Mouse (Mus musculus) CH12.LX (cell line): ENCODE data around the gene Hmgcll1. TPM values are rescaled to one million over a fixed set of nuclear protein-coding genes. Genes with fewer than 3 reads are reported as not detected.

Experiments
- DNase-seq: peaks from one replicate; pipeline ENCODE4 v3.0.0-alpha.2; 2013; ENCODE audit errors: extremely low read depth
- H3K27ac ChIP-seq: 2 replicates; pipeline ENCODE4 v1.5.1; 2012; ENCODE audit warnings: low read depth, mild to moderate bottlenecking, control low read depth, moderate library complexity; ENCODE audit not compliant: insufficient read depth
- H3K27me3 ChIP-seq: replicated peaks from 2 replicates; pipeline ENCODE3; 2012; ENCODE audit warnings: inconsistent platforms
- H3K36me3 ChIP-seq, 2 experiments: replicated peaks in 1 of 2; 2 replicates each; pipeline versions ENCODE3 to v1.6.1; 2012; ENCODE audit warnings: inconsistent platforms in 1 of 2, low read length in 1 of 2, mild to moderate bottlenecking in 1 of 2, mixed read lengths in 1 of 2, moderate library complexity in 1 of 2; ENCODE audit not compliant: control insufficient read depth in 1 of 2, insufficient read depth in 1 of 2
- H3K4me1 ChIP-seq, 2 experiments: 2 replicates each; pipeline ENCODE4 v1.6.1; 2012; ENCODE audit warnings: inconsistent platforms in 1 of 2, moderate library complexity in 1 of 2; ENCODE audit not compliant: insufficient read depth in 2 of 2, control insufficient read depth in 1 of 2
- H3K4me2 ChIP-seq: 2 replicates; pipeline ENCODE4 v1.6.1; 2012; ENCODE audit warnings: low read depth, mild to moderate bottlenecking, control low read depth; ENCODE audit not compliant: poor library complexity, insufficient read depth, severe bottlenecking
- H3K4me3 ChIP-seq, 3 experiments: fragments of 150-350 bp in 1 of 3; sonication (generic) in 1 of 3; replicated peaks in 1 of 3; 2 replicates each; pipeline versions ENCODE3 to v1.5.1; 2011 to 2012; ENCODE audit warnings: low read depth in 2 of 3, low read length in 2 of 3, mild to moderate bottlenecking in 2 of 3, moderate library complexity in 2 of 3, control low read depth in 1 of 3, improper control_type of control experiment in 1 of 3, inconsistent platforms in 1 of 3, mixed read lengths in 1 of 3; ENCODE audit not compliant: poor library complexity in 1 of 3
- H3K79me2 ChIP-seq: replicated peaks from 2 replicates; pipeline ENCODE4 v1.6.1; 2012; ENCODE audit warnings: mild to moderate bottlenecking, moderate library complexity; ENCODE audit not compliant: control insufficient read depth, poor library complexity, insufficient read depth, severe bottlenecking; ENCODE audit errors: extremely low read depth
- H3K9ac ChIP-seq: 2 replicates; pipeline ENCODE4 v1.6.1; 2012; ENCODE audit warnings: low read depth, mild to moderate bottlenecking, control low read depth, moderate library complexity; ENCODE audit not compliant: insufficient read depth
- H3K9me3 ChIP-seq: replicated peaks from 2 replicates; pipeline ENCODE3; 2012; ENCODE audit warnings: low read length, inconsistent platforms, mixed read lengths
- CHD2 ChIP-seq: IDR thresholded peaks from 2 replicates; pipeline ENCODE4 v1.6.1; 2011; ENCODE audit warnings: low read length, improper control_type of control experiment
- ELF1 ChIP-seq: IDR thresholded peaks from 2 replicates; pipeline ENCODE4 v1.6.1; 2014; ENCODE audit warnings: low read depth, mild to moderate bottlenecking, inconsistent platforms, low read length, improper control_type of control experiment
- HCFC1 ChIP-seq: IDR thresholded peaks from 2 replicates; pipeline ENCODE4 v1.6.1; 2012; ENCODE audit warnings: low read depth, mild to moderate bottlenecking, inconsistent platforms, low read length, improper control_type of control experiment
- IRF4 ChIP-seq: IDR thresholded peaks from 2 replicates; pipeline ENCODE4 v1.6.1; 2014; ENCODE audit warnings: low read depth, mild to moderate bottlenecking, inconsistent platforms, low read length, improper control_type of control experiment
- JUN ChIP-seq: IDR thresholded peaks from 2 replicates; pipeline ENCODE4 v1.6.1; 2011; ENCODE audit warnings: low read depth, mild to moderate bottlenecking, low read length, improper control_type of control experiment, moderate library complexity; ENCODE audit not compliant: insufficient read depth
- JUND ChIP-seq: conservative IDR thresholded peaks from 2 replicates; pipeline ENCODE4 v1.6.1; 2011; ENCODE audit warnings: low read depth, low read length, improper control_type of control experiment
- KAT2A ChIP-seq: IDR thresholded peaks from 2 replicates; pipeline ENCODE4 v1.6.1; 2012; ENCODE audit warnings: low read length, improper control_type of control experiment, inconsistent platforms; ENCODE audit not compliant: insufficient replicate concordance
- MAFK ChIP-seq: IDR thresholded peaks from 2 replicates; pipeline ENCODE4 v1.6.1; 2011; ENCODE audit warnings: low read length, improper control_type of control experiment; ENCODE audit not compliant: insufficient replicate concordance
- MAZ ChIP-seq: IDR thresholded peaks from 2 replicates; pipeline ENCODE4 v1.6.1; 2012; ENCODE audit warnings: low read depth, mild to moderate bottlenecking, inconsistent platforms, low read length, improper control_type of control experiment, moderate library complexity
- MEF2A ChIP-seq: IDR thresholded peaks from 2 replicates; pipeline ENCODE4 v1.6.1; 2014; ENCODE audit warnings: low read depth, mild to moderate bottlenecking, inconsistent platforms, low read length, improper control_type of control experiment, borderline replicate concordance
- PAX5 ChIP-seq: IDR thresholded peaks from 2 replicates; pipeline ENCODE4 v1.6.1; 2012; ENCODE audit warnings: low read length, inconsistent platforms, mixed read lengths
- RAD21 ChIP-seq: IDR thresholded peaks from 2 replicates; pipeline ENCODE4 v1.6.1; 2011; ENCODE audit warnings: low read depth, mild to moderate bottlenecking, low read length, improper control_type of control experiment, moderate library complexity
- SIN3A ChIP-seq: IDR thresholded peaks from 2 replicates; pipeline ENCODE4 v1.6.1; 2012; ENCODE audit warnings: low read length, improper control_type of control experiment, inconsistent platforms
- SMC3 ChIP-seq: IDR thresholded peaks from 2 replicates; pipeline ENCODE4 v1.6.1; 2011; ENCODE audit warnings: low read depth, low read length, improper control_type of control experiment
- TCF12 ChIP-seq: IDR thresholded peaks from 2 replicates; pipeline ENCODE4 v1.6.1; 2014; ENCODE audit warnings: low read depth, mild to moderate bottlenecking, inconsistent platforms, low read length, improper control_type of control experiment
- UBTF ChIP-seq: IDR thresholded peaks from 2 replicates; pipeline ENCODE4 v1.6.1; 2012; ENCODE audit warnings: low read depth, mild to moderate bottlenecking, inconsistent platforms, low read length, improper control_type of control experiment, moderate library complexity
- USF2 ChIP-seq: conservative IDR thresholded peaks from 2 replicates; pipeline ENCODE4 v1.6.1; 2011; ENCODE audit warnings: low read depth, low read length, improper control_type of control experiment
- ZKSCAN1 ChIP-seq: IDR thresholded peaks from 2 replicates; pipeline ENCODE4 v1.6.1; 2012; ENCODE audit warnings: low read depth, inconsistent platforms, low read length, improper control_type of control experiment, borderline replicate concordance
- ZMIZ1 ChIP-seq: IDR thresholded peaks from 2 replicates; pipeline ENCODE4 v1.6.1; 2012; ENCODE audit warnings: low read depth, mild to moderate bottlenecking, inconsistent platforms, low read length, improper control_type of control experiment
- dilution Hi-C: fragments of 300-500 bp; cut with MboI; formaldehyde crosslinking; loops from 2 replicates; pipeline ENCODE4 v1.14.3; 2020; ENCODE audit warnings: low sequenced_read_pairs; ENCODE audit not compliant: extremely low pct_unique_long_range_greater_than_20kb, extremely low pct_ligation_motif_present
- in situ Hi-C: fragments of 300-500 bp; cut with MboI; formaldehyde crosslinking; loops from 3 replicates; pipeline ENCODE4 v1.14.3; 2019; ENCODE audit warnings: low sequenced_read_pairs, low pct_ligation_motif_present, low pct_unique_long_range_greater_than_20kb, mixed read lengths
- polyA plus RNA-seq: library from polyadenylated mRNA; unstranded; fragments of >175 nt; gene quantifications from 2 replicates; pipeline ENCODE4 v1.2.1, GENCODE M21; 2012; ENCODE audit warnings: low read depth; ENCODE audit not compliant: insufficient read length
- total RNA-seq, 2 experiments: library from RNA; depleted of rRNA; stranded (reverse); fragments of 300-350 nt in 1 of 2; fragments of >200 nt in 1 of 2; gene quantifications; 2 replicates each; pipeline ENCODE4 v1.2.3; 2012 to 2014

Gene Hmgcll1
- total and polyA plus RNA-seq, 3 experiments = 0.08 to 0.12 TPM; not detected in 1

- in situ Hi-C loops (loop anchor here (25.0 kb wide), 1 partner anchor 367 kb away; no protein-coding TSS in a partner anchor), dilution Hi-C loops (no loop called here)
- Histone ChIP-seq H3K27me3 (no peaks in the 10 kb centered on the region), H3K4me2 (no peak overlapping the region), H3K79me2 (no peaks in the 10 kb centered on the region), H3K9ac (no peak overlapping the region), H3K4me3 (no peak overlapping the region), H3K36me3 (no peaks in the 10 kb centered on the region), H3K27ac (no peak overlapping the region), H3K9me3 (no peaks in the 10 kb centered on the region), H3K4me1 (no peaks in the 10 kb centered on the region)
- no peak for TF ChIP-seq IRF4
- DNase-seq = no peak
Measured at GRCm38 (mm10) chr9:76129353-76129752, 114.7 kb downstream of the Hmgcll1 start.

DNA sequence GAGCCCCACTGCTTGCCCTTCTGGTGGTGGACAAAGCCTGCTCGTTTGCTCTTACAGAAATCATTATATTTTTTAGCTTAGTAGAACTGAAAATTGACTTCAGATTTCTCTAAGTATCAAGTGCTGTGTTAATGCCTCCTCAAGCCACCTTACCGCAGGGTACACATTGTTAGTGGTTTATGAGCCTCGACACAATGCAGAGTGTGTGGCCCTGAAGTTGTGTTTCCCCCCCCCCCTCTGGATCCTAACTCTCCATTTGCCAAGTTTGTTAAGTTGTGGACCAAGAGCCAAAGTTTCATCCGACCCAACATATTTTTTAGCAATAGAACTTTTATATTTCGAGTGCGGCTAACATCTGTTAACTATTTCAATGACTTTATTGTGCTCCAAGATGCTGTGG is 119.4 kb downstream of the Hmgcll1 start:
- Histone ChIP-seq H3K9me3 (no peaks in the 10 kb centered on the region), H3K36me3 (no peaks in the 10 kb centered on the region), H3K9ac (no peak overlapping the region), H3K27me3 (no peaks in the 10 kb centered on the region), H3K27ac (no peak overlapping the region), H3K4me1 (no peaks in the 10 kb centered on the region)
- in situ Hi-C loops = loop anchor here (25.0 kb wide), 1 partner anchor 372 kb away; no protein-coding TSS in a partner anchor
- no peak for DNase-seq
- TF ChIP-seq TCF12 = no peak
- no peak for TF ChIP-seq CHD2
- TF ChIP-seq USF2 = no peak
- no peak for TF ChIP-seq ZMIZ1
- TF ChIP-seq KAT2A = no peak
- TF ChIP-seq ZKSCAN1 = no peak
- no peak for TF ChIP-seq IRF4
- TF ChIP-seq UBTF = no peak
- TF ChIP-seq MAZ = no peak
- TF ChIP-seq RAD21 = no peak
- no peak for TF ChIP-seq MAFK
- no peak for TF ChIP-seq PAX5
- no peak for TF ChIP-seq SMC3
- TF ChIP-seq JUN = no peak
- TF ChIP-seq ELF1 = no peak
- no peak for TF ChIP-seq MEF2A
- no peak for TF ChIP-seq JUND
- no peak for TF ChIP-seq HCFC1
- TF ChIP-seq SIN3A = no peak
- TF ChIP-seq, all 38 proteins: peak for 0
- no peak overlapping the region for H3K4me3 ChIP-seq
- dilution Hi-C loops = no loop called here
- H3K4me2 ChIP-seq = no peak overlapping the region
- no peaks in the 10 kb centered on the region for H3K79me2 ChIP-seq
